Mouse (Mus musculus): ENCODE results near the gene Abca13. TPM values are rescaled to one million over a fixed set of nuclear protein-coding genes. Genes with fewer than 3 reads are reported as not detected.

The Abca13 gene
- polyA plus RNA-seq, 1 experiment from 2014 or later = 0.04 TPM

DNA sequence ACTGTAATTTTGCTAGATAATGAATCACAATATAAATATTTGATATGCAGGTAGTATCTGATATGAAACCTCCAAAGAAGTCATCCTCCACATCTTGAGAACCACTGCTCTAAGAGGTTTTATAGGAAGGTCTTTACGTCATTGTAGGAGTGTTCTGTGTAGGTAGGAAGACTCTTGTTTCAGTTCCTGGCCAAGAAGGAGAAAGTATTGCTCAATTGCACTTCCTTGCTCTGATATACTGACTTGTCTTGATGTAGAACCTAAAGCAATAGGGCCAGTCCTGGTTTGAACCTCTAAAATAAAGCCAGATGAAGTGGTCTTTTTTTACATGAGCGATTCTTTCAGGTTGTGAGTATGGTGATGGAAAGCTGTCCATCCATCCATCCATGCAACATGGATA, 431.1 kb downstream of the Abca13 start:
- Histone ChIP-seq H3K9ac (ENCODE audit: low read depth, low read length) (no peak overlapping the region), H3K36me3 (ENCODE audit: control insufficient read depth, insufficient read depth, low read length) (no peaks in the 10 kb centered on the region), H3K27ac (ENCODE audit: low read length) (no peak overlapping the region), H3K27me3 (ENCODE audit: control insufficient read depth, insufficient read depth, low read depth, low read length) (no peaks in the 10 kb centered on the region), H3K9me3 (replicated peaks; ENCODE audit: control insufficient read depth, low read length, poor library complexity, severe bottlenecking) (no peaks in the 10 kb centered on the region), H3K4me2 (ENCODE audit: low read length) (no peak overlapping the region), H3K4me3 (ENCODE audit: low read depth, low read length) (no peak overlapping the region), H3K4me1 (ENCODE audit: control insufficient read depth, insufficient read depth, low read length) (no peaks in the 10 kb centered on the region)
- 96% methylated on average over 2 of the region's 2 CpGs for WGBS
- no peak for ATAC-seq

DNA sequence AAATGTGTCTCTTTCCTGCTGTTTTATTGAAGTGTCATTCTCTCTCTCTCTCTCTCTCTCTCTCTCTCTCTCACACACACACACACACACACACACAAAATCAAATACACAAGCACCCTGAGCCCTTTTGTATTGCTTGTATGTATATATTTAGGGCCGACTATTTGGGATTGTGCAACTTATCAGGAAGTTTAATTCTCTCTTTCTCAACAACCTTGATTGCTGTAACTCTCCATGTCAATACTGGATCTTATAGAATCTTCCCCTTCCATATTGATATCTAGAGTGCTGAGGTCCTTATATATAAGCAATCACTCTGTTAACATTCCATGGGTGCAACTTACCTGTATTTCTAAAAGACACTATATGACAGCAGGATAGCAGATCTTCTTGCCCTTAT, 433.0 kb downstream of the Abca13 start:
- WGBS = 80% methylated on average over 1 of the region's 1 CpGs

DNA sequence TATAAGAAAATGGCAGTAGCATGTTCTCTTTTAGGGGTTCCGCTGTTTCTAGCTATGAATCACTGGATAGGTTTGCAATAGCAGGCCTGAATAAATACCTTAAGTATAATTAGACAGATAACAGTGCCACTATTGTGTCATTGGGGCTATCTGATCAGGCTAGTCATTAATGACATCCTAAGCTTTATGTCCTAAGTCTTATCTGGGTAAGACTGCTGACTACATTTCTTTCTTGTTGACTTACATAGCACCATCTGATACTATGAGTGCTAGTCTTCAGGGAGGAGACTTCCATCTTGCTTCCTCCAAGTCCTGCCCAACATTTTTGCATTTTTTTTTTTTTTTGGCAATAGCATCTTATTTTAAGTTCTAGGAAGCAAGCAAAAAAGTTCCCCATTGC, 434.1 kb downstream of the Abca13 start:
- 98% methylated on average over 1 of the region's 1 CpGs for WGBS

More for the DNA sequence above, 433.0 kb downstream of the Abca13 start:
- Histone ChIP-seq H3K9ac (ENCODE audit: low read depth, low read length) (no peak overlapping the region), H3K4me3 (ENCODE audit: low read depth, low read length) (no peak overlapping the region), H3K9me3 (replicated peaks; ENCODE audit: control insufficient read depth, low read length, poor library complexity, severe bottlenecking) (no peaks in the 10 kb centered on the region), H3K27me3 (ENCODE audit: control insufficient read depth, insufficient read depth, low read depth, low read length) (no peaks in the 10 kb centered on the region), H3K4me2 (ENCODE audit: low read length) (no peak overlapping the region), H3K4me1 (ENCODE audit: control insufficient read depth, insufficient read depth, low read length) (no peaks in the 10 kb centered on the region), H3K27ac (ENCODE audit: low read length) (no peak overlapping the region), H3K36me3 (ENCODE audit: control insufficient read depth, insufficient read depth, low read length) (no peaks in the 10 kb centered on the region)
- ATAC-seq = no peak

DNA sequence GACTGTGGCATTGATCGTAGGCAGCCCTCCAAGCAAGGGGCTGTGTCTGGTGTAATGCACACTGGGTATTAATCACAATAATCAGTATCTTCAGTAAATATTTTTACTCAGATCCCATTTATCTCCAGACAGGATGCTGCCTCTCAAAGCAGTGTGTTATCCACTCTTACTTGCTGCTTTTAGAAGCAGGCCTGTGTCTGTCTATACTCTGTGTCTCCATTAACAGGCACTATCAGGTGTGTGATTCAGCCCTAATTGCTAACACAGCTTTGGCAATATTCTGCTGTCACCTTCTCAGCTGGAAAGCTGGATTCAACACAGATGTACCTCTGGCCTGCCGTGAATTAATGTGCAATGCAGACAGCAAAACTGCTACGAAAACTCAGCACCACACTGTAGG, 455.5 kb downstream of the Abca13 start:
- no peak overlapping the region for H3K27ac ChIP-seq (ENCODE audit: low read length)
- H3K36me3 ChIP-seq (ENCODE audit: control insufficient read depth, insufficient read depth, low read length) = no peaks in the 10 kb centered on the region
- no peak overlapping the region for H3K9ac ChIP-seq (ENCODE audit: low read depth, low read length)
- no peaks in the 10 kb centered on the region for H3K4me1 ChIP-seq (ENCODE audit: control insufficient read depth, insufficient read depth, low read length)
- no peaks in the 10 kb centered on the region for H3K27me3 ChIP-seq (ENCODE audit: control insufficient read depth, insufficient read depth, low read depth, low read length)
- H3K4me3 ChIP-seq (ENCODE audit: low read depth, low read length) = no peak overlapping the region
- no peak overlapping the region for H3K4me2 ChIP-seq (ENCODE audit: low read length)
- WGBS = 84% methylated on average over 3 of the region's 3 CpGs
- H3K9me3 ChIP-seq (replicated peaks; ENCODE audit: control insufficient read depth, low read length, poor library complexity, severe bottlenecking) = no peaks in the 10 kb centered on the region
- ATAC-seq = peak; percentile 51

More for the DNA sequence above, 434.1 kb downstream of the Abca13 start:
- Histone ChIP-seq H3K36me3 (ENCODE audit: control insufficient read depth, insufficient read depth, low read length) (no peaks in the 10 kb centered on the region), H3K4me1 (ENCODE audit: control insufficient read depth, insufficient read depth, low read length) (no peaks in the 10 kb centered on the region), H3K9me3 (replicated peaks; ENCODE audit: control insufficient read depth, low read length, poor library complexity, severe bottlenecking) (no peaks in the 10 kb centered on the region), H3K4me2 (ENCODE audit: low read length) (no peak overlapping the region), H3K4me3 (ENCODE audit: low read depth, low read length) (no peak overlapping the region), H3K27ac (ENCODE audit: low read length) (no peak overlapping the region), H3K27me3 (ENCODE audit: control insufficient read depth, insufficient read depth, low read depth, low read length) (no peaks in the 10 kb centered on the region), H3K9ac (ENCODE audit: low read depth, low read length) (no peak overlapping the region)
- ATAC-seq = no peak

DNA sequence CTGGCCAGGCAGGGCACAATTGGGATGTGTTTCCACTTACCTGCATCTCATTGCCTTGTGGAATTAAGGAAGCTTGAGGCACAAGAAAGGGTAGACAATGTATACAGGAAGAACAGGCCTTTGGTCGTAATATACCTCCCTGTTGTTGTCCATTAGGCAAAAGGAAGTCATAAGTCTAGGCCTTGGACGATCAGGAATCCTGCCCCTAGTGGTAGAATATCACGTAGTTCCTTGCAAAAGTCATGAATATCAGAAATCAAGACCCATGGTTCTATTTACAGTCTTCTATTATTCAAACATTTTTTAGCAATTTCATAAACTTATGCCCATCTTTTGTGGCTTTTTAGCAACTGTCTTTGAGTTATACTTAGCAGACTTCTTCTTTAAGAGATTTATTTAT, 456.2 kb downstream of the Abca13 start:
- Histone ChIP-seq H3K4me2 (ENCODE audit: low read length) (no peak overlapping the region), H3K36me3 (ENCODE audit: control insufficient read depth, insufficient read depth, low read length) (no peaks in the 10 kb centered on the region), H3K9me3 (replicated peaks; ENCODE audit: control insufficient read depth, low read length, poor library complexity, severe bottlenecking) (no peaks in the 10 kb centered on the region), H3K4me1 (ENCODE audit: control insufficient read depth, insufficient read depth, low read length) (no peaks in the 10 kb centered on the region), H3K9ac (ENCODE audit: low read depth, low read length) (no peak overlapping the region), H3K27ac (ENCODE audit: low read length) (no peak overlapping the region), H3K27me3 (ENCODE audit: control insufficient read depth, insufficient read depth, low read depth, low read length) (no peaks in the 10 kb centered on the region), H3K4me3 (ENCODE audit: low read depth, low read length) (no peak overlapping the region)
- ATAC-seq = no peak
- 73% methylated on average over 3 of the region's 3 CpGs for WGBS

DNA sequence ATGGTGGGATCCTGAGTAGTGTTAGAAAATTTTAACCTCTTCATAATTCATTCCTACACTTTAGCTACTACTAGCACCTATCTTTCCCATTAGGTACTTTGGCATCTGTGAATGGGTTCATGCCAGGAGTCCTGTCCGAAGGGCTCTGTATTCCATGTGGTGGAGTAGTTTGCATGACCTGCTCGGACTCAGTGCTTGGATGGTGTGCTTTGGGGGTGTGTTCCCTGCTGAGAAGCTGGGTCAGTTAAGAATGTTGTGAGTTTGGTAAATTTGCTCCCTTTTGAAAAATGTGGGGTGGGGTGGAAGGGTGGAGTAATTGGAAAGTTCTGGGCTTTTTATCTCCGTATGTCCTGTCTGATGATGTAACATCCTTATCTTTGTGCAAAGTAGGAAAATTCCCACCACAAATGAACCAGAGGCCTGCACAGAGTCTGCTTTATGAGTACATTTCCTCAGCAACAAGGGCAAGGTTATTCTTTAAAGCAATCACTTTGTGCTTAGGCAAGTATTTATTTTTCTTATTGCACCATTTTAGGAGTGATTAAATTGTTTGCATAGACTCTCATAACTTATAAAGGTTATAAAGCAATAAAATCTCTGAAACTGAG, 475.0 kb downstream of the Abca13 start:
- H3K27me3 ChIP-seq (ENCODE audit: control insufficient read depth, insufficient read depth, low read depth, low read length) = no peaks in the 10 kb centered on the region
- no peaks in the 10 kb centered on the region for H3K36me3 ChIP-seq (ENCODE audit: control insufficient read depth, insufficient read depth, low read length)
- H3K9ac ChIP-seq (ENCODE audit: low read depth, low read length) = no peak overlapping the region
- H3K27ac ChIP-seq (ENCODE audit: low read length) = no peak overlapping the region
- no peak for ATAC-seq
- 93% methylated on average over 3 of the region's 3 CpGs for WGBS
- no peak overlapping the region for H3K4me2 ChIP-seq (ENCODE audit: low read length)
- H3K4me3 ChIP-seq (ENCODE audit: low read depth, low read length) = no peak overlapping the region
- no peaks in the 10 kb centered on the region for H3K4me1 ChIP-seq (ENCODE audit: control insufficient read depth, insufficient read depth, low read length)
- H3K9me3 ChIP-seq (replicated peaks; ENCODE audit: control insufficient read depth, low read length, poor library complexity, severe bottlenecking) = no peaks in the 10 kb centered on the region

DNA sequence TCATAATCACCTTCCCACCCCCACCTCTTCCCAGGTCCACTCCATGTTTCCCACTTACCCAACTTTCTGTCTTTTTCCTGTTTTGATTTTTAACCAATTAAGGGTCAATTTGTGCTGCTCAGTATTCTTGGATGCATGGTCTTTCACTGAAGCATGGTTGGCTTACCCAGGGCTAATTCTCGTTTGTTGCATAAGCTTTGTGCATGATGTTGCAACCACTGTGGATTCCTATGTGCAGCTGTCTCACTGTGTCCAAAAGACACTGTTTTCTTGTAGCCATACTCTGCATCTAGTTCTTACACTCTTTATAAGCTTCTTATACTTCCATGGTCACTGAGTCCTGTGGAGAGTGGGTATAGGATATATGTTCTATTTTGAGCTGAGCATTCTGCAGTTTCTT, 477.7 kb downstream of the Abca13 start:
- no peak for ATAC-seq
- 82% methylated on average over 1 of the region's 1 CpGs for WGBS
- no peak overlapping the region for H3K9ac ChIP-seq (ENCODE audit: low read depth, low read length)
- H3K4me3 ChIP-seq (ENCODE audit: low read depth, low read length) = no peak overlapping the region
- no peaks in the 10 kb centered on the region for H3K4me1 ChIP-seq (ENCODE audit: control insufficient read depth, insufficient read depth, low read length)
- no peaks in the 10 kb centered on the region for H3K27me3 ChIP-seq (ENCODE audit: control insufficient read depth, insufficient read depth, low read depth, low read length)
- no peak overlapping the region for H3K4me2 ChIP-seq (ENCODE audit: low read length)
- H3K27ac ChIP-seq (ENCODE audit: low read length) = no peak overlapping the region
- no peaks in the 10 kb centered on the region for H3K36me3 ChIP-seq (ENCODE audit: control insufficient read depth, insufficient read depth, low read length)
- H3K9me3 ChIP-seq (replicated peaks; ENCODE audit: control insufficient read depth, low read length, poor library complexity, severe bottlenecking) = no peaks in the 10 kb centered on the region

DNA sequence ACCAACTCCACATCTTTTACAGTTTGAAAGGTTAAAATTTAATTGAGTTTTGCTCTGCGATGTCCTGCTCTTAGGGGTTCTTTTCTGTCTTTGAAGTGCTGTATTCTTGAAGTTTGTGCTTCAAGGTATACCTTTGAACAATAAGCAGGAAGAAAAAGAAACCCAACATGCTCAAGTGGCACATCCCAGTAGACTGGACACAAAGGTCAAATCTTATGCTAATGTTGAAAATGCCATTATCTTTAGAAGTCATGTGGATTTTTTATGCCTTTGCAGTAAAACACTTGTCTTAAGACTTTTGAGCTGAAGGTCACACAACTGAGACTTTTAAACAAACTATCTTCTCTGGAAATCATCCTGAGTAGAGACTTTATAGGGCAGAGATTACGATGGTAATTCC, 493.2 kb downstream of the Abca13 start:
- H3K27ac ChIP-seq (ENCODE audit: low read length) = no peak overlapping the region
- H3K36me3 ChIP-seq (ENCODE audit: control insufficient read depth, insufficient read depth, low read length) = no peaks in the 10 kb centered on the region
- H3K27me3 ChIP-seq (ENCODE audit: control insufficient read depth, insufficient read depth, low read depth, low read length) = no peaks in the 10 kb centered on the region
- H3K4me1 ChIP-seq (ENCODE audit: control insufficient read depth, insufficient read depth, low read length) = no peaks in the 10 kb centered on the region
- H3K4me2 ChIP-seq (ENCODE audit: low read length) = no peak overlapping the region
- WGBS = 81% methylated on average over 2 of the region's 2 CpGs
- no peak overlapping the region for H3K4me3 ChIP-seq (ENCODE audit: low read depth, low read length)
- H3K9me3 ChIP-seq (replicated peaks; ENCODE audit: control insufficient read depth, low read length, poor library complexity, severe bottlenecking) = no peaks in the 10 kb centered on the region
- no peak for ATAC-seq
- no peak overlapping the region for H3K9ac ChIP-seq (ENCODE audit: low read depth, low read length)

DNA sequence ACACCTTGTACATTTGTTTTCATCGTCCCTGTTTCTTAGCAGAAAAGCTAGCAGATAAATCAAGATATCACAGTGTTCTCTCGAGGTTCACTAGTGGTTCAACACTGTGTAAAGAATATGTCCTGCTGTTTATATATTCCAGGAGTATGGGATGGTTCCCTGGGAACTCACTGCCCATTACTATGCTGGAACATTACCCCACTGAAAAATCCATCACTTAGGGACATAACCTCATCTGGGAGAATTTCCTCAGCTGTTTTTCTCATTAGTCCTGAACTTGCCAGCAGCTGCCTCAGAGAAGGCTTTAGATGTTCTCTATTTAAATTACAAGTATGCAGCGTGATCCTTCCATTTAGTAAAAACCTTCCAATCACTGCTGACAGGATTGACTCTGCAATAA, 513.4 kb downstream of the Abca13 start:
- WGBS = 50% methylated on average over 3 of the region's 3 CpGs

More for the DNA sequence above, 513.4 kb downstream of the Abca13 start:
- Histone ChIP-seq H3K4me3 (ENCODE audit: low read depth, low read length) (no peak overlapping the region), H3K4me1 (ENCODE audit: control insufficient read depth, insufficient read depth, low read length) (0 out of 2 replicates have a peak, but pooled peaks cover 3% of the 10 kb centered on the region), H3K9me3 (replicated peaks; ENCODE audit: control insufficient read depth, low read length, poor library complexity, severe bottlenecking) (no peaks in the 10 kb centered on the region), H3K9ac (ENCODE audit: low read depth, low read length) (no peak overlapping the region), H3K4me2 (ENCODE audit: low read length) (no peak overlapping the region), H3K27ac (ENCODE audit: low read length) (no peak overlapping the region), H3K27me3 (ENCODE audit: control insufficient read depth, insufficient read depth, low read depth, low read length) (no peaks in the 10 kb centered on the region), H3K36me3 (ENCODE audit: control insufficient read depth, insufficient read depth, low read length) (no peaks in the 10 kb centered on the region)
- peak; percentile 54 for ATAC-seq
